Mouse (Mus musculus) liver, embryonic 14.5 days (tissue): ENCODE measurements around the gene Stx6. TPM values are rescaled to one million over a fixed set of nuclear protein-coding genes. Genes with fewer than 3 reads are reported as not detected.

Source experiments
- ATAC-seq: fragments of 200-750 bp; cut with Nextera tagmentation; 2 replicates; pipeline ENCODE4 v1.8.0; 2017; ENCODE audit warnings: moderate number of reproducible peaks, mild to moderate bottlenecking, moderate library complexity; ENCODE audit not compliant: insufficient read depth
- DNase-seq, 3 experiments: peaks; one replicate each; pipeline ENCODE4 v3.0.0-alpha.2; 2012 to 2013; ENCODE audit warnings: low read depth in 3 of 3, low spot score in 3 of 3
- H3K27ac ChIP-seq: fragments of 300-500 bp; sonication (generic); 2 replicates; pipeline ENCODE4 v1.5.1; 2014; ENCODE audit warnings: moderate library complexity, mild to moderate bottlenecking, control low read depth, inconsistent platforms
- H3K27me3 ChIP-seq: fragments of 300-500 bp; sonication (generic); 2 replicates; pipeline ENCODE4 v1.6.1; 2014; ENCODE audit warnings: mild to moderate bottlenecking, low read length, moderate library complexity; ENCODE audit not compliant: control insufficient read depth, insufficient read depth
- H3K36me3 ChIP-seq: fragments of 300-500 bp; sonication (generic); replicated peaks from 2 replicates; pipeline ENCODE4 v1.6.1; 2014; ENCODE audit warnings: low read depth; ENCODE audit not compliant: control insufficient read depth, insufficient read depth
- H3K4me1 ChIP-seq, 2 experiments: fragments of 200-500 bp in 1 of 2; fragments of 300-500 bp in 1 of 2; sonication (generic) in 1 of 2; replicated peaks; 2 replicates each; pipeline ENCODE4 v1.6.1; 2012 to 2014; ENCODE audit warnings: antibody characterized with exemption in 1 of 2, inconsistent platforms in 1 of 2, low read length in 1 of 2; ENCODE audit not compliant: control insufficient read depth in 2 of 2, insufficient read depth in 2 of 2
- H3K4me2 ChIP-seq: fragments of 300-500 bp; sonication (generic); 2 replicates; pipeline ENCODE4 v1.6.1; 2014; ENCODE audit warnings: low read depth, mild to moderate bottlenecking, control low read depth, moderate library complexity
- H3K4me3 ChIP-seq, 2 experiments: fragments of 200-500 bp in 1 of 2; fragments of 300-500 bp in 1 of 2; sonication (generic) in 1 of 2; 2 replicates each; pipeline ENCODE4 v1.5.1; 2012 to 2014; ENCODE audit warnings: low read depth in 2 of 2, low read length in 2 of 2, mild to moderate bottlenecking in 2 of 2, control low read depth in 1 of 2, inconsistent platforms in 1 of 2, moderate library complexity in 1 of 2; ENCODE audit not compliant: insufficient read depth in 1 of 2
- H3K9ac ChIP-seq: fragments of 300-500 bp; sonication (generic); replicated peaks from 2 replicates; pipeline ENCODE4 v1.6.1; 2014; ENCODE audit warnings: mild to moderate bottlenecking, control low read depth, moderate library complexity
- H3K9me3 ChIP-seq: fragments of 300-500 bp; sonication (generic); 2 replicates; pipeline ENCODE4 v1.6.1; 2016; ENCODE audit warnings: low read length, mixed read lengths; ENCODE audit not compliant: control insufficient read depth
- CTCF ChIP-seq: IDR thresholded peaks from 2 replicates; pipeline ENCODE4 v1.5.1; 2016; ENCODE audit warnings: antibody characterized with exemption, low read depth, control low read depth
- EP300 ChIP-seq: IDR thresholded peaks from 2 replicates; pipeline ENCODE4 v1.6.1; 2016; ENCODE audit warnings: antibody characterized with exemption, low read depth
- WGBS: fragments of 180-500 bp; shearing (Covaris S2); extraction: QIAGEN DNeasy Blood & Tissue Kit; methylation state at CpG from one replicate; pipeline ENCODE4 v1.1.7; 2014; ENCODE audit not compliant: insufficient replicate concordance; 5-methylcytosine and 5-hydroxymethylcytosine counted together
- polyA plus RNA-seq, 2 experiments: library from polyadenylated mRNA; depleted of rRNA in 1 of 2; stranded (reverse) in 1 of 2; unstranded in 1 of 2; fragments of >200 nt; fragmentation: Nextera tagmentation in 1 of 2; extraction: Ambion mirVana in 1 of 2; gene quantifications; 2 replicates each; pipeline versions ENCODE4 v1.2.1 to v1.2.3; 2012 to 2014

The Stx6 gene
- polyA plus RNA-seq (2012; rRNA removed) (2.8 and 5.8 TPM in 2 replicates), polyA plus RNA-seq (2014; fragmentation: Nextera tagmentation; extraction: Ambion mirVana) (8.9 and 9.4 TPM in 2 replicates)

- Histone ChIP-seq H3K27ac (no peak within 1 kb of the TSS), H3K36me3 (no peaks in the 10 kb centered on the region), H3K4me2 (peak within 1 kb of the TSS; percentile 98), H3K4me3 (peak within 1 kb of the TSS; percentile 72 to 83), H3K9me3 (no peaks in the 10 kb centered on the region), H3K4me1 (peaks cover 3 to 8% of the 10 kb centered on the region in 2 experiments; a peak in 3 of 4 replicates), H3K9ac (peak within 1 kb of the TSS; percentile 69), H3K27me3 (no peaks in the 10 kb centered on the region; the same call in 1 of the 2 replicates)
- TF ChIP-seq EP300 = no peak
- TF ChIP-seq CTCF = no peak
- peak; percentile 94 to 95 (median 95) for DNase-seq
- WGBS = 2% methylated on average over 47 of the region's 48 CpGs
- peak; percentile 99 for ATAC-seq
These were observed at the start of gene Stx6 for GRCm38 (mm10) chr1:155158141-155158969. TSS of gene Stx6 (plus strand) at chr1:155158715.

DNA sequence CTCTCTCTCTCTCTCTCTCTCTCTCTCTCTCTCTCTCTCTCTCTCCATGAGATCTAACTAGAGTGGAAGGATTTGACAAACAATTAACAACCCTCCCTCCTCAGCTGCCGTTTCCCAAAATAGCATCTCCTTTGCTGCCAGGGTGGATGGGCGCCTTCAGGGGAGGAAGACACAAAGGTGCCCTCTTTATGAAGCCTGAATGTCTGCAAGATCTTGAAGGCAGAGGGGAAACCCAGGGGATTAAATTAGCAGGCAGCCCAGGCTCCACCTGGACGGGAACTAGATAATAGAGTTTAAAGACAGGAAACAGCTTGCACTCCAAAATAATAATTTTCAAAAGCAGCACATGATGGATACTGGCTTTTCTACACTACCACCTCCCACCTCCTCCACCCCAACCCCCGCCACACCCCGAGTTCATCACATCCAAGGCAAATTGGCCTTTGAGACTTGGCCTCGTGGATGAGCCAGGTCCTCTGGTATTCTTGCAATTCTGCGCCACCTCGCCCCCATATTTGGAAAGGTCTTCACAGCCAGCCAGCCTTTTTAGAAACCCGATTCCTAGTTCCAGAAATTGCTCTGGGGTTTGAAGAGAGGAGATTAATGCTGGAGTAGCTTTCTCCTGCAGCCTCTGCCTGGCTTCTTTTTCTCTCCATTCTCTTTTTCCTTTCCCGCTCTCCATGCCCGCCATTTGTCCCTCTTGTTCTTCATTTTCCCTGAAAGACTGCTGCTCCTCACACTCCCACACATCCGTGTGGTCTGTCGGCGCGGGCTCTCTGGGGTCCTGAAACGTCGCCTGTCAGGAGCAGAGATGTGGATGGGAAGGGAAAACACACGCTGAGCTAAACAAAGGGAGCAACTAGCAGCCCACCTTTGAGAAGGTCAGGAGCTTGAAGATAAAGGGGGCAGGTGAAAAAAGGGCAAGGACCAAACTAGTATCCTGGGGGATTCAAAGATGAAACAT lies 48.8 kb upstream of the Stx6 start:
- no peak for DNase-seq
- 34% methylated on average over 18 of the region's 18 CpGs for WGBS

GRCm38 (mm10) chr1:155111491-155111890 lies 47.0 kb upstream of the Stx6 start:
- Histone ChIP-seq H3K9ac (no peak overlapping the region), H3K4me2 (no peak overlapping the region), H3K9me3 (no peaks in the 10 kb centered on the region), H3K27ac (no peak overlapping the region), H3K27me3 (no peaks in the 10 kb centered on the region; the same call in 1 of the 2 replicates), H3K36me3 (no peaks in the 10 kb centered on the region), H3K4me1 (peaks cover 0 to 7% of the 10 kb centered on the region in 2 experiments; a peak in 2 of 4 replicates), H3K4me3 (no peak overlapping the region)
- no peak for TF ChIP-seq EP300
- TF ChIP-seq CTCF = no peak
- DNase-seq = no peak
- ATAC-seq = no peak
- WGBS = 50% methylated on average over 6 of the region's 6 CpGs

More for the DNA sequence above, 48.8 kb upstream of the Stx6 start:
- Histone ChIP-seq H3K4me1 (peaks cover 0 to 7% of the 10 kb centered on the region in 2 experiments; a peak in 2 of 4 replicates), H3K4me2 (no peak overlapping the region), H3K4me3 (no peak overlapping the region), H3K36me3 (no peaks in the 10 kb centered on the region), H3K27ac (no peak overlapping the region), H3K9me3 (no peaks in the 10 kb centered on the region), H3K27me3 (no peaks in the 10 kb centered on the region; the same call in 1 of the 2 replicates), H3K9ac (no peak overlapping the region)
- no peak for ATAC-seq
- TF ChIP-seq CTCF = no peak
- no peak for TF ChIP-seq EP300

GRCm38 (mm10) chr1:155112118-155112517 lies 46.4 kb upstream of the Stx6 start:
- Histone ChIP-seq H3K9ac (no peak overlapping the region), H3K36me3 (no peaks in the 10 kb centered on the region)
- no peak for TF ChIP-seq CTCF
- TF ChIP-seq EP300 = no peak

More at GRCm38 (mm10) chr1:155112118-155112517, 46.4 kb upstream of the Stx6 start:
- no peaks in the 10 kb centered on the region; the same call in 1 of the 2 replicates for H3K27me3 ChIP-seq
- H3K9me3 ChIP-seq = no peaks in the 10 kb centered on the region
- H3K4me3 ChIP-seq = no peak overlapping the region
- H3K27ac ChIP-seq = no peak overlapping the region
- no peak for ATAC-seq
- H3K4me2 ChIP-seq = no peak overlapping the region
- WGBS = 44% methylated on average over 4 of the region's 4 CpGs
- H3K4me1 ChIP-seq = peaks cover 0 to 7% of the 10 kb centered on the region in 2 experiments; a peak in 2 of 4 replicates
- DNase-seq = no peak
